Mouse (Mus musculus): ENCODE results near the gene Atp13a3.
A peak's percentile ranks its signal among the peaks of the same experiment; 100 is the strongest.
"Not testable (repeated sequence)": the region's sequence is repeated elsewhere in the genome, so short reads cannot be mapped to it uniquely, and the experiment has no call there.

The Atp13a3 gene

GRCm38 (mm10) chr16:30410914-30411313 is 5.1 kb upstream of the Atp13a3 start:
- DNase-seq, result no peak

- DNase-seq, result no peak
Measured at GRCm38 (mm10) chr16:30407513-30407912, 1.7 kb upstream of the Atp13a3 start.

DNA sequence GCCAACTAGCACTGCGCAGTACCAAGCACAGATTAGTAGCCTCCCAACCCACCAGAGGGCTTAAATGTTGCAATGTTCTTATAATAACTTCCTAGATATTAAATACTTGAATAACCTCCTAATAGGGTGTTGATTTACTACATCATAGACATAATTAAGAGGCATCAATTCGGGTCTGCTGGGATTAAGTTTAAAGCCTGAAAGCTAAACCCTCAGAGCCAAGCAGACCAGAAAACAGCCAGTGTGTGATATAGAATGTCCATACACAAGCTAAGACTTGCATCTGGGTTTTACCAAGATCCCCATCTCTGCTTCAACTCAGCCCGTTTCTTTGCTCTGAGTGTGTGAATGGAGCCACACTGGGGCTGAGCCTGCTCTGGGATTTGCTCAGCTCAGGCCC is 2.2 kb downstream of the Atp13a3 start:
- DNase-seq, result no peak

GRCm38 (mm10) chr16:30397127-30398057 is 8.4 kb downstream of the Atp13a3 start:
- DNase-seq, result peak; percentile 52 to 62

DNA sequence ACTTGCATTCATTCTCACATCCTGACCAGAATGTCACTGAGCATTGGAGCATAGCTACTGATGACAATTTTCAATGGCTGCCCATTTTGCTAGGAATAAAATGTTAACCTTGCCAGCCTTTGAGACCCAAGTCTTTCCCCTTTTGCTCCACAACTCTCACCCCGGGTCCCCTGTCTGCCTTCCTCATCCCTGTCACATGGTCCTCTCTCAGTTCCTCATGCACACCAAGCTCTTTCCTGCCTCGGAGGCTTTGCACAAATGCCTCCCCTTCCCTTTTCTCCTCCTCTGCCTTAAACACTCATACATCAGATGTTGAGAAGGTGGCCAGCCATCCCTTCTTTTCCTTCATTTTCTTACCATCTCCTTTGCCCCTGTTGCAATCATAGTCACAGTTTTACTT is 10.6 kb downstream of the Atp13a3 start:
- peak in 1 of 2 experiments; percentile 22 for DNase-seq

DNA sequence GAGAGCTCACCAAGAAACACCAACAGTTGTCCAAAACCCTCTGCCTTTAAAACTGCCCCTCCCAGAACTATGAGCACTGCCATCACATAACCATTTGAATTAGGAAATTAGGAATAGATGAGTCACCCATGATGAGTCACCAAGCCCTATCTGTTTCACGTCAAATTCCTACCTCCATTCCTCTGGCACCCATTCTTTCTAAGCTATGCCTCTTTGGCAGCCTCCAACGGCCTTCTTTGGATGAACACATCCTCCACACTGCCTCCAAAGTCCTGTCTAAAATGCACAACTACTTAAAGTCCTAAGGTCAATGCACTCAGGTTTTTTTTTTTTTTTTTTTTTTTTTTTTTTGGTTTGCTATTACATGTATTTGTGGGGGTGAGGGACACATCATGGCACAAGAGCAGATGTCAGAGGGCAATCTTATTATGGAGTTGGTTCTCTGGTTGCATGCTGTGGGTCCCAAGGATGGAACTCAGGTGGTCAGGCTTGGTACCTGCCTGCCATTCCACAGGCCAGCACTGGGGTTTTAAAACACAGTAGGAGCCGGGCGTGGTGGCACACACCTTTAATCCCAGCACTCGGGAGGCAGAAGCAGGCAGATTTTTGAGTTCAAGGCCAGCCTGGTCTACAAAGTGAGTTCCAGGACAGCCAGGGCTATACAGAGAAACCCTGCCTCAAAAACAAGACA is 15.0 kb downstream of the Atp13a3 start:
- DNase-seq, result peak; percentile 36 to 66

GRCm38 (mm10) chr16:30389831-30390649 is 15.7 kb downstream of the Atp13a3 start:
- peak; percentile 78 to 88 for DNase-seq

- peak; percentile 46 to 58 for DNase-seq
Measured at GRCm38 (mm10) chr16:30389210-30389684, 16.5 kb downstream of the Atp13a3 start.

DNA sequence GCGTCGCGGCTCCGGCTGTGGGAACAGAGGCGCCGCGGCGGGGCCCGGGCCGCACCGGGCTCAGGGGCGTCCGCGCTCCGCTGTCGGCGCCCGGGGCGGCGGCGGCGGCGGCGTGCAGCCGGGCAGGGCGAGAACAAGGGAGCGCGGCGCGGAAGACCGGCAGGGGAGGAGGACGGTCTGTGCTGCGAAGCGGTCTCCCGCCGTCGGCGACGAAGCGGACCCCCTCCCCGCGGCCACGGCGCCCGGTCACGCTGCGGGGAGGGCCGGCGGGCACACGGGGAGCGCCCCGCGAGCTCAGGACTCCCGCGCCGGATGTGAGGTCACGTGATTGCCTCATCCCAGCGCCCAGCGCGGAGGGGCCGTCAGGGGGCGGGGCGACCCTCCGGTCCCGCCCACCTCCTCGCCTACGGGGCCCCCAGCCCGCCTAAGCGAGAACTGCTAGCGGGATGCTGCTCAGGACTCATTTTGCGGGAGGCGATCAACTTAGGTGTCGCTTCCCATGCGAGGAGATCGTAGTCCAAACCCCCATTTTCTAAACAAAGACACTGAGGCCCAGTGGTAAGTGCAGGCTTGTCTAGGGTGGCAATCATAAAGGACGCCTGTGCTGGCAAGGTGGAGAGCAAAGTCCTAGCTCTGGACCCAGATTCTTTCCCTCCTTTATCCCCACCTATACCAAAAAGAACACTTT is 17.1 kb downstream of the Atp13a3 start:
- peak; percentile 91 to 92 for DNase-seq

- peak; percentile 29 to 38 for DNase-seq
Measured at GRCm38 (mm10) chr16:30387871-30388460, 17.8 kb downstream of the Atp13a3 start.

GRCm38 (mm10) chr16:30386911-30387439 is 18.8 kb downstream of the Atp13a3 start:
- peak in 1 of 2 experiments; percentile 17 for DNase-seq

GRCm38 (mm10) chr16:30385531-30385930 is 20.2 kb downstream of the Atp13a3 start:
- DNase-seq, result no peak

DNA sequence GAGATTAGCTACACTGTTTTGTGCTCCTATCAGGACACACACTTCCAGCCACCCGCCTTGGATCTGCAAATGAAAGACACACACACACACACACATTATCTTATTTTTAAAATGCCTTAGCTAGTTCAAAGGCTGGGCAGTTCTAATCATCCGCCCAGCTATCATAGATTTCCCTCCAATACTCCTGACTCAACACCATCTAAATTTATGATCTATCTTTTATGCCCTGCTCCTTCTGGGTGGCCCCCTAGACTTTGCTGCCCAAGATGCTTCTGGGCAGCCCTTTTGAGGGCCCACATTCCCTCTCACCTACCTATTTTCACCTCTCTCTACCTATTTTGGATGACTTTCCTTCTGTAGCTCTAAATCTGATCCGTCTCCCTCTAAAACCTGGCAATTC is 29.5 kb downstream of the Atp13a3 start:
- DNase-seq, result no peak

- no peak for DNase-seq
Measured at GRCm38 (mm10) chr16:30374927-30375326, 30.8 kb downstream of the Atp13a3 start.

GRCm38 (mm10) chr16:30374266-30374665 is 31.5 kb downstream of the Atp13a3 start:
- DNase-seq, result peak in 1 of 2 experiments; percentile 48

- DNase-seq, result not testable (repeated sequence)
Measured at GRCm38 (mm10) chr16:30373286-30373685, 32.5 kb downstream of the Atp13a3 start.

DNA sequence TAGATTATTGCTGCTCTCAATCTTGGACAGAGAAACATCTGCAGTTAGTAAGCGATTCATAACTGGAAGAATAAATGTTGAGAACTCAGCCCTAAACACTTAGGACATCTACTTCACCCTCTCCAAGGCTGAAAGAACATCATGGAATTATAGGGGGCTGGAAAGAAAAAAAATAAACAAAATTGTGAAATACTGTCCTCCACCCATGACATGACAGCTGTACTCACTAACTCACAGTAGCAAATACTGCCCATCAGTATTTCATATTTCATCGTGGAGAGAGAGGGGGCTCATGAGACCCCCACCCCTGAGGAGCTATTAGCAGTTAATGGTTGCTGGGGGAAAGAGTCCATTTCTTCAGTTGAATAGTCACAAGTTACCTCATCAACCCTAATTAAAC is 38.4 kb downstream of the Atp13a3 start:
- DNase-seq, result no peak

DNA sequence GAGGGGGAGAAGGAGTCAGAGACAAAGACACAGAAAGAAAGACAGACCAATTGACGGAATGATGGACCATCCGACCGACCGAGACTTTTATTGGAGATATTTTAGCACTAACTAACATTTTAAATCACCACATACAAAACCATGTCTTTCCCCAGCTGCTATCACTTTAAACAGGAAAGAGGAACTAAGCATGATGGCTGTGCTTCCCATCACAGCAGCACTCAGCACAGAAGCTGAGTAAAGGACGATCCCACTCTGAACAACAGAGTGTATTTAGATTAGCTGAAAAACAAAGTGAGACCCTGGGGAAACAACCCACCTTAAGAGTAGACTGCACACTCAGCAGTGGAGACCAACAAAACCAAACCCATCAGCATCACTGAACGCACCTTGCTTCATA is 41.2 kb downstream of the Atp13a3 start:
- DNase-seq, result no peak

GRCm38 (mm10) chr16:30362528-30362927 is 43.2 kb downstream of the Atp13a3 start:
- no peak for DNase-seq

GRCm38 (mm10) chr16:30353489-30353888 is 52.3 kb downstream of the Atp13a3 start:
- not testable (repeated sequence) for DNase-seq

DNA sequence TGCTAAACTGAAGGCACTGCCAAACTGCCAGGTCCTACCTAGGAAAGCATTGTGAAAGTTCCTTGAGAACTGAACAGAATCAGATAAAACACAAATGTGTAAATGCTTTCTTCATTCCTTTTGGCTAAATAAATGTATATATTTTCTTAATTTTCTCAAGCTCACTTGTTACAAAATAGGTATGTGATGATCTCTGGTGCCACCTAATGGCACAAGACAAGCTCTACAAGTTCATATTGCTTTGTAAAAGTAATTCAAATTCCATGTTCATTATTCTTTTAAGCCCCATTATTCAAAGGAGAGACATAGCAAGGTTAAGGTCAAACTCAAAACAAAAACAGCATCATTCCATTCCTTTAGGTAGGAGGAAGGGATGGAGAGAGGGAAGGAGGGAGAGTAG is 91.5 kb downstream of the Atp13a3 start:
- no peak for DNase-seq

Data from lung, adult 18-20 months (tissue).